Mouse (Mus musculus) olfactory bulb, adult 2 months (tissue): ENCODE measurements around the gene Col7a1.

ENCODE experiments used
- CTCF ChIP-seq: fragments of 200-500 bp; IDR thresholded peaks from 2 replicates; pipeline ENCODE4 v1.5.1; 2012; ENCODE audit warnings: low read depth, mild to moderate bottlenecking, low read length, moderate library complexity; ENCODE audit not compliant: insufficient read depth
- POLR2A ChIP-seq: fragments of 200-500 bp; IDR thresholded peaks from 2 replicates; pipeline ENCODE4 v1.6.1; 2012; ENCODE audit warnings: mild to moderate bottlenecking, low read depth, low read length, moderate library complexity; ENCODE audit not compliant: insufficient read depth

DNA sequence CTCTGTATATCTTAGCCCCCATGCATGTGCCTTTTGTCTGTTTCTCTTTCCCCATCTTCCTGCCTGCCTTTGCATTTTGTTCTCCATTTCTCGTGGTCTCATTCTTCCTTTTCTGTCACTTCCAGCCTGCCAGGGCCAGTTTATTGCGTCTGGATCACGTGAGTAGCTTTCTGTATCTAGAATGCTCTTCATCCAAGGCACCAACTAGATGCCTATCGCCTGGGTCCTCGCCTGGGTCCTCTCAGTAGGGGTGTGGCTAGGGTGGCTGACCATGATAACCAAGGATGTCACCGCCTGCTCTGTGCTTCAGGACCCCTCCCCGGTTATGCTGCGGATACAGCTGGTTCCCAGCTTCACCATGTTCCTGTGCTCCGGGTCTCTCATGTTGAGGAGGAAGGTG lies 29.8 kb downstream of the Col7a1 start:
- TF ChIP-seq CTCF, result no peak
- TF ChIP-seq POLR2A, result no peak
